Mouse (Mus musculus): ENCODE data around the gene Prl2a1. TPM values are rescaled to one million over a fixed set of nuclear protein-coding genes. Genes with fewer than 3 reads are reported as not detected.
"Not testable (repeated sequence)": the region's sequence is repeated elsewhere in the genome, so short reads cannot be mapped to it uniquely, and the experiment has no call there.

Gene Prl2a1
- polyA plus RNA-seq (2015; fragmentation: Nextera tagmentation; extraction: Ambion mirVana), result not detected in 2 replicates

- ATAC-seq (replicated peaks; ENCODE audit: low FRiP score), result no peak
- H3K27ac ChIP-seq, result no peak within 1 kb of the TSS
- H3K4me1 ChIP-seq, result no peaks in the 10 kb centered on the region
- WGBS, result 74% methylated on average over 1 of the region's 1 CpGs
- H3K4me2 ChIP-seq, result no peak within 1 kb of the TSS
- no peaks in the 10 kb centered on the region for H3K27me3 ChIP-seq
- H3K36me3 ChIP-seq, result no peaks in the 10 kb centered on the region
- no peak within 1 kb of the TSS for H3K9ac ChIP-seq
- no peak within 1 kb of the TSS for H3K4me3 ChIP-seq (replicated peaks)
- no peaks in the 10 kb centered on the region for H3K9me3 ChIP-seq (replicated peaks)
Observed at GRCm38 (mm10) chr13:27801354-27801753, at the start of gene Prl2a1. Gene Prl2a1 (plus strand): TSS chr13:27801654.

GRCm38 (mm10) chr13:27780704-27781103, 20.8 kb upstream of the Prl2a1 start, which contains the start of gene Prl7c1:
Gene Prl7c1 (minus strand): TSS chr13:27780804.
- H3K4me1 ChIP-seq; H3K27me3 ChIP-seq; H3K4me3 ChIP-seq (replicated peaks); H3K27ac ChIP-seq; H3K36me3 ChIP-seq; ATAC-seq (replicated peaks; ENCODE audit: low FRiP score); H3K9ac ChIP-seq; H3K4me2 ChIP-seq; H3K9me3 ChIP-seq (replicated peaks): not testable (repeated sequence)
- WGBS, result 92% methylated on average over 3 of the region's 3 CpGs

DNA sequence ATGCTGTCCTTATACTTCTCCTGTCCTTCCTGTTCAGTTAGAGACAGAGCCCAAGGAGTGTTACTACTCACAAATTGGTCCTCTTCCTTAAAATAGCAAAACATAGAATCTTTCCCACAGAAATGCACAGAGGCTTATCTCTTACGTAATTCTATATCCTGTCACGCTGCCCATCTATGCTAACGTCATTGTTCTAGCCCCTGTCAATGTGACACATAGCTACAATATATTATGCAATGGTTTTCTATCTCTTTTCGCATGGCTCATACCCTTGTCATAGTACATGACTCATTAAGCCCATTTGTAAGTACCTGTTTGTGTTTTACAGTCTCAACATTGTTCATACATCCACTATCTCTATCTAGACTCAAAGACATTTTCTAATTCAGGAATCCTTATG, 2.2 kb upstream of the Prl2a1 start:
- H3K9me3 ChIP-seq (replicated peaks), result no peaks in the 10 kb centered on the region
- 78% methylated on average over 4 of the region's 4 CpGs for WGBS
- no peak for ATAC-seq (replicated peaks; ENCODE audit: low FRiP score)
- no peaks in the 10 kb centered on the region for H3K27me3 ChIP-seq
- H3K4me1 ChIP-seq, result no peaks in the 10 kb centered on the region
- no peak overlapping the region for H3K4me3 ChIP-seq (replicated peaks)
- no peak overlapping the region for H3K9ac ChIP-seq
- no peaks in the 10 kb centered on the region for H3K36me3 ChIP-seq
- no peak overlapping the region for H3K27ac ChIP-seq
- H3K4me2 ChIP-seq, result no peak overlapping the region

DNA sequence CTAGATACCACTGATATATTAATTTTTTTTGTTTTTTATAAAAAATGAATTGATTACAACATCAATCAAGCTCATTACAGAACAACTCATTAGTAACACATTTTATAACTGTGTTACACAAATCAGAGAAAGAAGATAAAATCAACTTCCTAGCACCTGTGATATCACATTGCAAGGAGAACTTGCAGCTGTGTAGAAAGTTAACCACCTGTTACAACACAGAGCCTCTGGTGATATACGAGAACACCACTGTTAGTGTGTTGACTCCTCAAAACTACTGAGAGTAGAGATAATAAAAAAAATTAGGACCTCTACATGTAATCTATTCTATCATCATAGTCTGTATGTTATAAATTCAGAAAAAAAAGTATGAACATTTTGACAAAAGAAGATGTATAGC, 1.3 kb downstream of the Prl2a1 start:
- Histone ChIP-seq H3K4me2 (no peak overlapping the region), H3K4me3 (replicated peaks) (no peak overlapping the region), H3K36me3 (no peaks in the 10 kb centered on the region), H3K27me3 (no peaks in the 10 kb centered on the region), H3K27ac (no peak overlapping the region), H3K4me1 (no peaks in the 10 kb centered on the region), H3K9me3 (replicated peaks) (no peaks in the 10 kb centered on the region), H3K9ac (no peak overlapping the region)
- no peak for ATAC-seq (replicated peaks; ENCODE audit: low FRiP score)
- 46% methylated on average over 1 of the region's 1 CpGs for WGBS

DNA sequence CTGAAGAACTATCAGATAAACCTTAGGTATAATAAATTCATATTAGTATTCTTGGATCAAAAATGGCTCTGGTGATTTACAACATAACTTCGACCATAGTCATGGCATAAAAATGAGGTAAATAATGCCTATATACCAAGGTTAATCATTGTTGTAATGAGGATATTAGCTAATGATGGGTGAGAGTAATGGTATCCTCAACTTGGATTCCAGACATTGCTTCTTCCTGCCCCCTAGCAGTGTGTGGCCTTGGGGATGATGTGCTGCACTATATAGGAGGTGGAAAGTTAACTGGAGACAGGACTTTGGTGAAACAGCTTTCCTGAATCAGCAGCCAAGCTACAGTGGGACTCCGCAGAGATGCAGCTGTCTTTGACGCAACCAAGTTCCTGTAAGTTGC, 47.6 kb downstream of the Prl2a1 start, which contains the start of gene Prl2c1:
Gene Prl2c1 (plus strand): TSS at position 301 of the 400 bp plus-strand sequence.
- Histone ChIP-seq H3K9me3 (replicated peaks) (no peaks in the 10 kb centered on the region), H3K4me1 (no peaks in the 10 kb centered on the region), H3K27ac (no peak within 1 kb of the TSS), H3K4me3 (replicated peaks) (no peak within 1 kb of the TSS), H3K27me3 (no peaks in the 10 kb centered on the region), H3K36me3 (no peaks in the 10 kb centered on the region), H3K4me2 (no peak within 1 kb of the TSS), H3K9ac (no peak within 1 kb of the TSS)
- ATAC-seq (replicated peaks; ENCODE audit: low FRiP score), result no peak
- 90% methylated on average over 3 of the region's 3 CpGs for WGBS

Other genes starting within 250 kb of the Prl2a1 start
- gene Prl8a9, start 237.0 kb upstream of the Prl2a1 start, polyA plus RNA-seq (2015; fragmentation: Nextera tagmentation; extraction: Ambion mirVana), result not detected in 2 replicates
- gene Prl8a1, start 219.5 kb upstream of the Prl2a1 start, polyA plus RNA-seq (2015; fragmentation: Nextera tagmentation; extraction: Ambion mirVana), result not detected in 2 replicates
- gene Prl7b1, start 191.1 kb upstream of the Prl2a1 start, polyA plus RNA-seq (2015; fragmentation: Nextera tagmentation; extraction: Ambion mirVana), result not detected in 2 replicates
- not detected in 2 replicates for gene Prl7a1, start 159.2 kb upstream of the Prl2a1 start, polyA plus RNA-seq (2015; fragmentation: Nextera tagmentation; extraction: Ambion mirVana)
- gene Prl7a2, start 133.6 kb upstream of the Prl2a1 start, polyA plus RNA-seq (2015; fragmentation: Nextera tagmentation; extraction: Ambion mirVana), result not detected in 2 replicates
- not detected in 2 replicates for gene Prl7d1, start 84.9 kb upstream of the Prl2a1 start, polyA plus RNA-seq (2015; fragmentation: Nextera tagmentation; extraction: Ambion mirVana)
- gene Prl7c1, start 20.9 kb upstream of the Prl2a1 start, polyA plus RNA-seq (2015; fragmentation: Nextera tagmentation; extraction: Ambion mirVana), result not detected in 2 replicates
- gene Prl2c1, start 47.7 kb downstream of the Prl2a1 start, polyA plus RNA-seq (2015; fragmentation: Nextera tagmentation; extraction: Ambion mirVana), result not detected in 2 replicates
- gene Prl4a1, start 214.6 kb downstream of the Prl2a1 start, polyA plus RNA-seq (2015; fragmentation: Nextera tagmentation; extraction: Ambion mirVana), result not detected in 2 replicates

Measured in kidney, embryonic 15.5 days (tissue).